In genomic region chr7:83549951-83550407, GRCm38 (mm10) we compare ENCODE assay signal across 9 mouse cellular contexts. TPM values are rescaled to one million over a fixed set of nuclear protein-coding genes. Genes with fewer than 3 reads are reported as not detected.
A peak's percentile ranks its signal among the peaks of the same experiment; 100 is the strongest.
DNase-seq lines count a peak whose midpoint lies in the region; ATAC-seq and TF ChIP-seq lines count a peak whose summit lies in the region.
"Had no signal": no experiment of that assay in that cellular context is flagged by ENCODE, and none has a peak within 500 bp of the region (broad histone marks: within the 10 kb centered on the region; RNA-seq: fewer than 3 reads in every experiment).

No protein-coding gene starts in this region.

- H3K4me2 ChIP-seq in forebrain, embryonic 15.5 days (replicated peaks): peak overlapping the region; percentile 28
- peak overlapping the region; percentile 32 for H3K4me2 ChIP-seq in neural tube, embryonic 14.5 days (ENCODE audit: low read depth, low read length)
- H3K4me2 ChIP-seq: limb, embryonic 12.5 days had no signal

- peaks cover 11% of the 10 kb centered on the region for H3K4me1 ChIP-seq in cerebellum, adult 2 months (ENCODE audit: control insufficient read depth, insufficient read depth, low read length)
- peaks cover 20% of the 10 kb centered on the region for H3K4me1 ChIP-seq in forebrain, embryonic 15.5 days
- H3K4me1 ChIP-seq in neural tube, embryonic 14.5 days (ENCODE audit: control insufficient read depth, insufficient read depth, low read length): peaks cover 7% of the 10 kb centered on the region; the same call in 1 of the 2 replicates

- ATAC-seq in forebrain, embryonic 15.5 days (replicated peaks): peak; percentile 72
- ATAC-seq in neural tube, embryonic 14.5 days (ENCODE audit: low read depth): peak; percentile 83

- peak; percentile 42; the same call in 1 of the 2 replicates for TF ChIP-seq CTCF in cerebellum, adult 2 months (IDR thresholded peaks at IDR 0.05; ENCODE audit: borderline replicate concordance, insufficient read depth, low read depth, low read length)

- H3K9me3 ChIP-seq in forebrain, embryonic 15.5 days: no peaks in the 10 kb centered on the region
- H3K9me3 ChIP-seq in neural tube, embryonic 14.5 days (ENCODE audit: control insufficient read depth, low read length): no peaks in the 10 kb centered on the region
- H3K9me3 ChIP-seq: limb, embryonic 12.5 days had no signal

- WGBS in cerebellum, adult 2 months: 44% methylated on average over 5 of the region's 5 CpGs
- WGBS in forebrain, embryonic 15.5 days: 44% methylated on average over 5 of the region's 5 CpGs
- 40% methylated on average over 5 of the region's 5 CpGs for WGBS in neural tube, embryonic 14.5 days

- intact Hi-C loops in gastrocnemius, postnatal 36 days (cut with DNase I): loop anchor here (5.0 to 10.0 kb wide), 3 partner anchors 685 to 833 kb away; partner anchors contain the start of gene Mex3b

- TF ChIP-seq POLR2A in cerebellum, adult 2 months (IDR thresholded peaks at IDR 0.05; ENCODE audit: borderline replicate concordance, insufficient read depth, low read length): no peak

- H3K27me3 ChIP-seq in cerebellum, adult 2 months (ENCODE audit: control insufficient read depth, insufficient read depth, low read length): no peaks in the 10 kb centered on the region
- no peaks in the 10 kb centered on the region for H3K27me3 ChIP-seq in forebrain, embryonic 15.5 days
- H3K27me3 ChIP-seq in neural tube, embryonic 14.5 days (ENCODE audit: control insufficient read depth, insufficient read depth, low read length): no peaks in the 10 kb centered on the region
- H3K27me3 ChIP-seq: limb, embryonic 12.5 days had no signal

- H3K9ac ChIP-seq in forebrain, embryonic 15.5 days (replicated peaks): peak overlapping the region; percentile 48
- H3K9ac ChIP-seq in neural tube, embryonic 14.5 days (replicated peaks; ENCODE audit: low read depth, low read length): peak overlapping the region; percentile 51
- H3K9ac ChIP-seq: limb, embryonic 12.5 days had no signal

- DNase-seq in cerebellum, adult 2 months: peak; percentile 19 to 60
- no peak for DNase-seq in cerebellum, adult 11-12 months
- peak; percentile 36 for DNase-seq in right cerebral cortex, adult 18-20 months
- DNase-seq in right cerebral cortex, postnatal 14 days: no peak
- DNase-seq in layer of hippocampus, postnatal 25 days (ENCODE audit: extremely low spot score in 1 of 2, low spot score in 1 of 2): peak; percentile 10 to 12
- DNase-seq in gastrocnemius, postnatal 36 days: no peak

- no peaks in the 10 kb centered on the region for H3K36me3 ChIP-seq in forebrain, embryonic 15.5 days
- no peaks in the 10 kb centered on the region for H3K36me3 ChIP-seq in neural tube, embryonic 14.5 days (ENCODE audit: control insufficient read depth, insufficient read depth, low read length)
- H3K36me3 ChIP-seq: limb, embryonic 12.5 days had no signal

- no peak overlapping the region for H3K4me3 ChIP-seq in cerebellum, adult 2 months (replicated peaks; ENCODE audit: insufficient read depth, low read depth, low read length)
- 0 out of 2 replicates have a peak overlapping the region, but pooled peaks have one; percentile 10 for H3K4me3 ChIP-seq in forebrain, embryonic 15.5 days
- no peak overlapping the region for H3K4me3 ChIP-seq in neural tube, embryonic 14.5 days (ENCODE audit: low read depth, low read length)
- H3K4me3 ChIP-seq: limb, embryonic 12.5 days had no signal

- no peak overlapping the region for H3K27ac ChIP-seq in cerebellum, adult 2 months (ENCODE audit: insufficient read depth, low read length)
- peak overlapping the region; percentile 79 for H3K27ac ChIP-seq in forebrain, embryonic 15.5 days (replicated peaks)
- H3K27ac ChIP-seq in neural tube, embryonic 14.5 days (ENCODE audit: low read depth, low read length): peak overlapping the region; percentile 83
- H3K27ac ChIP-seq: limb, embryonic 12.5 days had no signal

RNA-seq across cellular contexts. Expression of gene Tmc3, which starts 34.7 kb away (rescaled TPM):
- 0.61 and 0.84 TPM in 2 replicates for polyA plus RNA-seq in cerebellum, adult 2 months (2012; rRNA removed)
- 0.28 and 0.50 TPM in 2 replicates for polyA plus RNA-seq in forebrain, embryonic 15.5 days (2015; fragmentation: Nextera tagmentation; extraction: Ambion mirVana)
- total RNA-seq in layer of hippocampus, postnatal 25 days (2021): under 1 TPM; 0.17 to 0.23 TPM
- 0.17 and 0.46 TPM in 2 replicates for polyA plus RNA-seq in neural tube, embryonic 14.5 days (2014; fragmentation: Nextera tagmentation; extraction: Ambion mirVana)
- total RNA-seq in gastrocnemius, postnatal 36 days (2021): under 1 TPM in 1 of 2 experiments, not detected in 1; 0.10 TPM

Comparison
In these comparisons a context has a peak if more than half of its experiments do, and no peak if none do; other contexts are left out.
1. DNase-seq: peak in cerebellum, adult 2 months (2 of 2), right cerebral cortex, adult 18-20 months (single experiment) and layer of hippocampus, postnatal 25 days (2 of 2); none in cerebellum, adult 11-12 months (single experiment), right cerebral cortex, postnatal 14 days (single experiment) and gastrocnemius, postnatal 36 days (0 of 2).